Mouse (Mus musculus) liver, adult 2 months (tissue): ENCODE data around the gene Hoxd9. TPM values are rescaled to one million over a fixed set of nuclear protein-coding genes. Genes with fewer than 3 reads are reported as not detected.
A peak's percentile ranks its signal among the peaks of the same experiment; 100 is the strongest.

Experiments used
- DNase-seq: peaks from one replicate; pipeline ENCODE4 v3.0.0-alpha.2; 2011; ENCODE audit warnings: low read depth, low spot score; ENCODE audit errors: extremely low read depth
- H3K27ac ChIP-seq: fragments of 200-500 bp; replicated peaks from 2 replicates; pipeline ENCODE4 v1.5.1; 2012; ENCODE audit warnings: low read depth, mild to moderate bottlenecking, control low read depth, inconsistent platforms, low read length; ENCODE audit not compliant: insufficient read depth
- H3K27me3 ChIP-seq: fragments of 200-500 bp; 2 replicates; pipeline ENCODE4 v1.6.1; 2012; ENCODE audit warnings: mild to moderate bottlenecking, moderate library complexity, low read length, inconsistent platforms; ENCODE audit not compliant: control insufficient read depth, insufficient read depth
- H3K36me3 ChIP-seq: fragments of 200-500 bp; 2 replicates; pipeline ENCODE4 v1.6.1; 2012; ENCODE audit warnings: low read length, inconsistent platforms; ENCODE audit not compliant: control insufficient read depth, insufficient read depth
- H3K4me1 ChIP-seq: fragments of 200-500 bp; 2 replicates; pipeline ENCODE4 v1.6.1; 2011; ENCODE audit warnings: low read length; ENCODE audit not compliant: control insufficient read depth, insufficient read depth
- H3K4me3 ChIP-seq: fragments of 200-500 bp; 2 replicates; pipeline ENCODE4 v1.5.1; 2011; ENCODE audit warnings: low read depth, mild to moderate bottlenecking, control low read depth, low read length, moderate library complexity; ENCODE audit not compliant: insufficient read depth
- H3K79me2 ChIP-seq: fragments of 200-500 bp; 2 replicates; pipeline ENCODE4 v1.6.1; 2012; ENCODE audit warnings: inconsistent platforms, mild to moderate bottlenecking, low read length, moderate library complexity; ENCODE audit not compliant: control insufficient read depth, insufficient read depth
- H3K9ac ChIP-seq: fragments of 200-500 bp; 2 replicates; pipeline ENCODE4 v1.6.1; 2012; ENCODE audit warnings: low read depth, mild to moderate bottlenecking, control low read depth, inconsistent platforms, low read length
- CTCF ChIP-seq: fragments of 200-500 bp; IDR thresholded peaks from 2 replicates; pipeline ENCODE4 v1.5.1; 2011; ENCODE audit warnings: low read depth, low read length, control low read depth
- POLR2A ChIP-seq: fragments of 200-500 bp; IDR thresholded peaks from 2 replicates; pipeline ENCODE4 v1.6.1; 2011; ENCODE audit warnings: low read length, control low read depth; ENCODE audit not compliant: insufficient read depth; ENCODE audit errors: extremely low read depth
- WGBS: fragments of 180-500 bp; shearing (Covaris S2); methylation state at CpG from one replicate; pipeline ENCODE4 v1.1.7; 2018; 5-methylcytosine and 5-hydroxymethylcytosine counted together
- polyA plus RNA-seq: library from polyadenylated mRNA; depleted of rRNA; stranded (reverse); fragments of >200 nt; gene quantifications from 2 replicates; pipeline ENCODE4 v1.2.3, GENCODE M21; 2012
- total RNA-seq: library from RNA; depleted of rRNA; stranded (reverse); fragments of >200 nt; gene quantifications from 2 replicates; pipeline ENCODE4 v1.2.3, GENCODE M21; 2014

Gene Hoxd9
- total and polyA plus RNA-seq, 2 experiments = not detected

- Histone ChIP-seq H3K27ac (no peak overlapping the region), H3K9ac (no peak overlapping the region)
- no peak for DNase-seq
Observed at GRCm38 (mm10) chr2:74704999-74705466, 7.5 kb downstream of the Hoxd9 start.

DNA sequence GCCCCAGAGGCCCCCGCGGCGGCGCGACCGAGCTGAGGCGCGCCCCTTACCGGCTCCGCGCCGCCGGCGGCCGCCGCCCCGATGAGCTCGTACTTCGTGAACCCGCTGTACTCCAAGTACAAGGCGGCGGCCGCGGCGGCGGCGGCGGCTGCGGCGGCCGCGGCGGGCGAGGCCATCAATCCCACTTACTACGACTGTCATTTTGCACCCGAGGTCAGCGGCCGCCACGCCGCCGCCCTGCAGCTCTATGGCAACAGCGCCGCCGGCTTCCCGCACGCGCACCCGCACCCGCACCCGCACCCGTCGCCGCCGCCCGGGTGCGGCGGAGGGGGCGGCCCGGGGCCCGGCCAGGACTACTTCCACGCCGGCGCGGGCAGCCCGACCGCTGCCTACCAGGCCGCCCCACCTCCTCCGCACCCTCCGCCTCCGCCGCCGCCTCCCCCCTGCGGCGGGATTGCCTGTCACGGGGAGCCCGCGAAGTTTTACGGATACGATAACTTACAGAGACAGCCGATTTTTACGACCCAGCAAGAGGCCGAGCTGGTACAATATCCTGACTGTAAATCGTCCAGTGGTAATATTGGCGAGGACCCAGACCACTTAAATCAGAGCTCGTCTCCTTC lies 8.1 kb downstream of the Hoxd9 start:
- Histone ChIP-seq H3K4me1 (no peaks in the 10 kb centered on the region), H3K9ac (no peak overlapping the region), H3K36me3 (no peaks in the 10 kb centered on the region), H3K27me3 (peaks cover 43% of the 10 kb centered on the region), H3K4me3 (no peak overlapping the region; the same call in 1 of the 2 replicates), H3K27ac (no peak overlapping the region), H3K79me2 (no peaks in the 10 kb centered on the region)
- DNase-seq = no peak
- WGBS = 2% methylated on average over 69 of the region's 85 CpGs
- no peak for TF ChIP-seq POLR2A
- no peak for TF ChIP-seq CTCF

More at GRCm38 (mm10) chr2:74704999-74705466, 7.5 kb downstream of the Hoxd9 start:
- TF ChIP-seq POLR2A = no peak
- TF ChIP-seq CTCF = no peak
- peaks cover 45% of the 10 kb centered on the region for H3K27me3 ChIP-seq
- H3K36me3 ChIP-seq = no peaks in the 10 kb centered on the region
- H3K79me2 ChIP-seq = no peaks in the 10 kb centered on the region
- no peaks in the 10 kb centered on the region for H3K4me1 ChIP-seq
- 3% methylated on average over 66 of the region's 66 CpGs for WGBS
- H3K4me3 ChIP-seq = peak overlapping the region; percentile 23; the same call in 1 of the 2 replicates

- Histone ChIP-seq H3K9ac (no peak overlapping the region), H3K4me3 (no peak overlapping the region), H3K27ac (no peak overlapping the region), H3K36me3 (no peaks in the 10 kb centered on the region), H3K27me3 (peaks cover 45% of the 10 kb centered on the region), H3K79me2 (no peaks in the 10 kb centered on the region), H3K4me1 (no peaks in the 10 kb centered on the region)
- 8% methylated on average over 13 of the region's 13 CpGs for WGBS
- TF ChIP-seq CTCF (no peak), POLR2A (no peak)
- DNase-seq = no peak
Observed at GRCm38 (mm10) chr2:74706393-74706960, 8.9 kb downstream of the Hoxd9 start.

DNA sequence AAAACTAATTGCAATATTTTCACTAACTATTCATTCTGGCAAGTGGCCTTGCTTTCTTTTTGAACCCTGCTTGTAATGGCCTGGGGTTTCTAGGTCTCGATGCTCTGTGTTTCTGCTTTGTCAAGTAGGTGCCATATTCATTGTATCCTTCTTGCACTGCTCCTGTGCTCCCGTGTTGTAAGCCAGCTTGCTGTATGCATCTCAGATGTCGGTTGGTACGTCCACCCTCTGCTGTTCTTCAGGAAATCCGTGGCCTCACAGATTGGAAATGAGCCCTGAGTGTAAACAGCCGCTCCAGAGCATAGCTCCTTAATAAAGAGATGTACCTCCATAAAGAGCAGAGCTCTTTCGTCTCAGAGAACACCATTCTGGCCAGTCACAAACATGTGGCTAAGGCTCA lies 10.1 kb downstream of the Hoxd9 start:
- Histone ChIP-seq H3K4me1 (no peaks in the 10 kb centered on the region), H3K4me3 (no peak overlapping the region), H3K27me3 (peaks cover 53% of the 10 kb centered on the region), H3K79me2 (no peaks in the 10 kb centered on the region), H3K27ac (no peak overlapping the region), H3K36me3 (no peaks in the 10 kb centered on the region), H3K9ac (no peak overlapping the region)
- WGBS = 22% methylated on average over 7 of the region's 7 CpGs
- no peak for DNase-seq
- TF ChIP-seq POLR2A (no peak), CTCF (no peak)

DNA sequence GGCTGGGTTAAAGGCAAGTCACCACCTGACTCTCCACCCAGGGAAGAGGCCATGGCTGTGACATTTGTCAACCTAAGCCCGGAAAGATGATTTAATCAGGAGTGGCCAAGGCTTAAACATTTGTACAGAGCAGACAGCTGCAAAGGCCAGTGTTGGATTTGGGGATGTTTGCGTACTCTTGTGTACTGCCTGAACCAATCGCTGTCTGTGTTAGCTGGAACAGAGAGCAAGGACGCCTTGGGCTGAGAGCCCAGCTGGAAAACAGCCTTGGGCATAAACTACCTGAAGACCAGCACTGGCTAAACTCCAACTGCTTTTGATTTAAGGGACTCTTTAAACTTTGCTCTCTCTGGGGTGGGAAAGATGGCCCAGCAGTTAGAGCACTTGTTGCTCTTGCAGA lies 11.1 kb downstream of the Hoxd9 start:
- DNase-seq = no peak
- no peak for TF ChIP-seq CTCF
- no peak for TF ChIP-seq POLR2A
- no peak overlapping the region for H3K27ac ChIP-seq
- no peak overlapping the region for H3K9ac ChIP-seq
- H3K36me3 ChIP-seq = no peaks in the 10 kb centered on the region
- H3K4me3 ChIP-seq = no peak overlapping the region
- H3K27me3 ChIP-seq = peaks cover 55% of the 10 kb centered on the region
- no peaks in the 10 kb centered on the region for H3K79me2 ChIP-seq
- H3K4me1 ChIP-seq = no peaks in the 10 kb centered on the region
- 15% methylated on average over 4 of the region's 4 CpGs for WGBS
